Mouse (Mus musculus) right cerebral cortex, postnatal 14 days (tissue): ENCODE results near the gene Zfp831.

Experiments used
- DNase-seq: peaks from one replicate; pipeline ENCODE4 v3.0.0; 2022

The Zfp831 gene

GRCm38 (mm10) chr2:174747182-174747581 is 103.8 kb downstream of the Zfp831 start:
- DNase-seq: no peak

DNA sequence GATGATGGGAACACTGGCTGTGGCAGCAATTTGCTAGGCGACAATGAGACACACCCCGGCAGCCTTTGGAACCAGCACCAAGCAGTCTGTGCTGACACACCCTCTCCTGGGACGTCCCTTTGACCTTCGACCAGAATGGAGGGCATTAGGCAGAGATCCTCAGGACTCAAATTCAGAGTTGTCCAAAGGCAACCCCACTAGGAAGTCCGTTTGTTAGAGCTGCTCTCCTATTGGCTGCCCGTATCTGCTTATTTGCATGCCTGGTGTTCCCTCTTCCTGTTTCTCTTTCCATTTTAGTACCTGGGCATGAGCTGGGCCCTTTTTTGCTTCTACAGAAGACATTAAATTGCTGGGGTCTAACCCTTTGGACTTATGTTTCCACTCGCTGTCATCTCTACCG is 105.0 kb downstream of the Zfp831 start:
- no peak for DNase-seq

DNA sequence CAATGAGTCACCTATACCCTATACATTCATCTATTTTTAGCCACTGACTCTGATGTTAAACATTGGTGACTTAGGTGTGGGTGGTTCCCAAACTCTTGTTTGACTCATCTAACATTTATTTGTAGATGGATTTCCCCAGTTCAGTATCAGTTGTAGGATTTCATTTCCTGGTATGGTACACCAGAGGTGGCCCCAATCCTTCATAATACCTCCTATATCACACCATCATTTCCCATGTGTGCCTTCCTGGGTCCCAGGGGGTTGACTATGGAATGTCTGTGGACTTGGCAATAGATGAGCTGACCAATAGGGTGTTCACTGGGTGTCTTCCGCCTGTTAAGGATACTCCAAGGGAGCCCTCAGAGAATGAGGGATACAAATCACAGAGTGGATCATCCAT is 109.9 kb downstream of the Zfp831 start:
- DNase-seq: no peak

DNA sequence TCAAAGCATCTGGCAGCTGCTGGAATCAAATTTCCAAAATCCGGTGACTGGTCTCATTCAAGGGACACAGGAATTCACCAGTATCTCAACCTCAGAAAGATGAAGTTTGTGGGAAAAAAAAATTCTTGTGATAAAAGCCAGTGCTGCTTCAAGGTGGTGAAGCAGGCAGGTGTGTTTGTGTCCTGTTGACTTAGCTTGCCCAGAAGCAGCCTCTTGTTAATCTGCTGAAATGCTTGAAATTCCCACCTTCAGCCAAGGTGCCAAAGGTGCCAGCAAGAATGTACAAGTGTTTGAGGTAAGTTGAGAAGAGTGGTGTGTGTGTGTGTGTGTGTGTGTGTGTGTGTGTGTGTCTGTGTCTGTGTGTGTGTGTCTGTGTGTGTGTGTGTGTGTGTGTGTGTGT is 110.9 kb downstream of the Zfp831 start:
- DNase-seq: no peak

- no peak for DNase-seq
Measured at GRCm38 (mm10) chr2:174759189-174759588, 115.9 kb downstream of the Zfp831 start.
